ENCODE assay signal across 26 mouse cellular contexts in the genomic region with DNA sequence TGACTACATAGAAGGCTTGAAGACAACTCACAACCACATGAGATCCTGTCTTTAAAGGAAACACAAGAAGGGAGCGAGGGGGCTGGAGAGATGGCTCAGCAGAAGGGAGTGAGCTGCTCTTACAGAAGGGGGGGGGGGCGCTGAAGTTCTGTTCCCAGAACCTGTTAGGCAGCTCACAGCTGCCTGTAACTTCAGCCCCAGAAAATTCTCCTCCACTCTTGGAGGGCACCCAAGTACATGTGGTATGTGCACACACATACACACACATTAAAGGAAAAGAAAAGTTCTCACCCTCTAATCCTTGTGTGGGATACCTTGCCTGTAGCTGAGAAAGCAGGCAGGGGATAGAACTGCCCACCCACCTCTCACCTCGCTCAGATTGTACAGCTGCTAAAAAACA. TPM values are rescaled to one million over a fixed set of nuclear protein-coding genes. Genes with fewer than 3 reads are reported as not detected.
DNase-seq lines count a peak whose midpoint lies in the region; ATAC-seq and TF ChIP-seq lines count a peak whose summit lies in the region.
"Had no signal": no experiment of that assay in that cellular context is flagged by ENCODE, and none has a peak within 500 bp of the region (broad histone marks: within the 10 kb centered on the region; RNA-seq: fewer than 3 reads in every experiment).

No protein-coding gene starts in this region.

- no peak overlapping the region for H3K9ac ChIP-seq in embryonic facial prominence, embryonic 13.5 days
- H3K9ac ChIP-seq in lung, embryonic 16.5 days (ENCODE audit: low read length), result 0 out of 2 replicates have a peak overlapping the region, but pooled peaks have one; percentile 31
- no peak overlapping the region for H3K9ac ChIP-seq in embryonic facial prominence, embryonic 15.5 days
- no peak overlapping the region for H3K9ac ChIP-seq in hindbrain, postnatal 0 days (replicated peaks; ENCODE audit: low read length)
- H3K9ac ChIP-seq: forebrain, embryonic 13.5 days; heart, embryonic 13.5 days; hindbrain, embryonic 14.5 days; intestine, embryonic 15.5 days; neural tube, embryonic 15.5 days had no signal

- H3K27ac ChIP-seq in embryonic facial prominence, embryonic 13.5 days, result peak overlapping the region; percentile 18; the same call in 1 of the 2 replicates
- H3K27ac ChIP-seq in embryonic facial prominence, embryonic 10.5 days (replicated peaks), result no peak overlapping the region
- peak overlapping the region; percentile 80 for H3K27ac ChIP-seq in lung, embryonic 16.5 days (ENCODE audit: low read length)
- H3K27ac ChIP-seq in embryonic facial prominence, embryonic 15.5 days (replicated peaks), result peak overlapping the region; percentile 45; the same call in 1 of the 2 replicates
- H3K27ac ChIP-seq in hindbrain, postnatal 0 days, result no peak overlapping the region
- H3K27ac ChIP-seq: forebrain, embryonic 13.5 days; heart, embryonic 13.5 days; hindbrain, embryonic 14.5 days; intestine, embryonic 15.5 days; neural tube, embryonic 15.5 days had no signal

- H3K27me3 ChIP-seq in embryonic facial prominence, embryonic 13.5 days, result no peaks in the 10 kb centered on the region
- no peaks in the 10 kb centered on the region for H3K27me3 ChIP-seq in embryonic facial prominence, embryonic 10.5 days (replicated peaks; ENCODE audit: low read depth, poor library complexity, severe bottlenecking)
- H3K27me3 ChIP-seq in lung, embryonic 16.5 days (ENCODE audit: control insufficient read depth, insufficient read depth, low read depth, low read length), result no peaks in the 10 kb centered on the region
- H3K27me3 ChIP-seq in embryonic facial prominence, embryonic 15.5 days, result no peaks in the 10 kb centered on the region
- H3K27me3 ChIP-seq in hindbrain, postnatal 0 days (ENCODE audit: insufficient read depth, low read length), result no peaks in the 10 kb centered on the region
- H3K27me3 ChIP-seq: forebrain, embryonic 13.5 days; heart, embryonic 13.5 days; intestine, embryonic 15.5 days; neural tube, embryonic 15.5 days had no signal

- no peak for TF ChIP-seq CTCF in lung, adult 2 months (IDR thresholded peaks at IDR 0.05; ENCODE audit: insufficient read depth, low read length)
- TF ChIP-seq CTCF in hindbrain, postnatal 0 days (IDR thresholded peaks at IDR 0.05; ENCODE audit: low read depth), result no peak

- TF ChIP-seq POLR2A in lung, adult 2 months (IDR thresholded peaks at IDR 0.05; ENCODE audit: borderline replicate concordance, extremely low read depth, low read depth, low read length), result no peak

- WGBS in embryonic facial prominence, embryonic 13.5 days, result 59% methylated on average over 3 of the region's 3 CpGs
- WGBS in embryonic facial prominence, embryonic 10.5 days, result 71% methylated on average over 3 of the region's 3 CpGs
- WGBS in lung, embryonic 16.5 days, result 59% methylated on average over 2 of the region's 3 CpGs
- 55% methylated on average over 3 of the region's 3 CpGs for WGBS in lung, adult 2 months
- WGBS in embryonic facial prominence, embryonic 15.5 days, result 48% methylated on average over 3 of the region's 3 CpGs
- 68% methylated on average over 3 of the region's 3 CpGs for WGBS in hindbrain, postnatal 0 days

- peaks cover 12% of the 10 kb centered on the region; the same call in 1 of the 2 replicates for H3K4me1 ChIP-seq in embryonic facial prominence, embryonic 13.5 days
- peaks cover 6% of the 10 kb centered on the region; the same call in 1 of the 2 replicates for H3K4me1 ChIP-seq in embryonic facial prominence, embryonic 10.5 days
- H3K4me1 ChIP-seq in lung, embryonic 16.5 days (replicated peaks; ENCODE audit: control insufficient read depth, insufficient read depth, low read length), result peaks cover 3% of the 10 kb centered on the region; the same call in 1 of the 2 replicates
- H3K4me1 ChIP-seq in lung, adult 2 months (ENCODE audit: control insufficient read depth, insufficient read depth, low read length), result peaks cover 5% of the 10 kb centered on the region; the same call in 1 of the 2 replicates
- H3K4me1 ChIP-seq in embryonic facial prominence, embryonic 15.5 days, result peaks cover 16% of the 10 kb centered on the region; the same call in 1 of the 2 replicates
- H3K4me1 ChIP-seq in hindbrain, postnatal 0 days (ENCODE audit: insufficient read depth, low read length), result no peaks in the 10 kb centered on the region
- H3K4me1 ChIP-seq: forebrain, embryonic 13.5 days; intestine, embryonic 15.5 days; neural tube, embryonic 15.5 days had no signal

- H3K4me2 ChIP-seq in embryonic facial prominence, embryonic 13.5 days, result no peak overlapping the region
- no peak overlapping the region for H3K4me2 ChIP-seq in lung, embryonic 16.5 days (ENCODE audit: low read depth, low read length)
- no peak overlapping the region for H3K4me2 ChIP-seq in embryonic facial prominence, embryonic 15.5 days (replicated peaks)
- no peak overlapping the region for H3K4me2 ChIP-seq in hindbrain, postnatal 0 days (ENCODE audit: low read depth, low read length)
- H3K4me2 ChIP-seq: forebrain, embryonic 13.5 days; heart, embryonic 13.5 days; hindbrain, embryonic 14.5 days; intestine, embryonic 15.5 days; neural tube, embryonic 15.5 days had no signal

- H3K4me3 ChIP-seq in embryonic facial prominence, embryonic 13.5 days, result no peak overlapping the region
- H3K4me3 ChIP-seq in embryonic facial prominence, embryonic 10.5 days, result no peak overlapping the region
- no peak overlapping the region for H3K4me3 ChIP-seq in lung, embryonic 16.5 days (ENCODE audit: low read length)
- no peak overlapping the region for H3K4me3 ChIP-seq in lung, adult 2 months (replicated peaks; ENCODE audit: extremely low read depth, low read depth, low read length)
- H3K4me3 ChIP-seq in embryonic facial prominence, embryonic 15.5 days (replicated peaks), result no peak overlapping the region
- H3K4me3 ChIP-seq in hindbrain, postnatal 0 days (ENCODE audit: low read length), result no peak overlapping the region
- H3K4me3 ChIP-seq: forebrain, embryonic 13.5 days; heart, embryonic 13.5 days; intestine, embryonic 15.5 days; neural tube, embryonic 15.5 days had no signal

- H3K9me3 ChIP-seq in embryonic facial prominence, embryonic 13.5 days, result no peaks in the 10 kb centered on the region
- H3K9me3 ChIP-seq in embryonic facial prominence, embryonic 10.5 days, result no peaks in the 10 kb centered on the region
- no peaks in the 10 kb centered on the region for H3K9me3 ChIP-seq in lung, embryonic 16.5 days (ENCODE audit: control insufficient read depth, low read length)
- no peaks in the 10 kb centered on the region for H3K9me3 ChIP-seq in embryonic facial prominence, embryonic 15.5 days (replicated peaks)
- no peaks in the 10 kb centered on the region for H3K9me3 ChIP-seq in hindbrain, postnatal 0 days (ENCODE audit: low read length)
- H3K9me3 ChIP-seq: forebrain, embryonic 13.5 days; G1E; heart, embryonic 13.5 days; intestine, embryonic 15.5 days; neural tube, embryonic 15.5 days had no signal

- no peaks in the 10 kb centered on the region for H3K36me3 ChIP-seq in embryonic facial prominence, embryonic 13.5 days
- H3K36me3 ChIP-seq in embryonic facial prominence, embryonic 10.5 days (replicated peaks), result no peaks in the 10 kb centered on the region
- H3K36me3 ChIP-seq in lung, embryonic 16.5 days (ENCODE audit: control insufficient read depth, insufficient read depth, low read length), result no peaks in the 10 kb centered on the region
- H3K36me3 ChIP-seq in embryonic facial prominence, embryonic 15.5 days, result no peaks in the 10 kb centered on the region
- H3K36me3 ChIP-seq in hindbrain, postnatal 0 days (ENCODE audit: insufficient read depth, low read length), result no peaks in the 10 kb centered on the region
- H3K36me3 ChIP-seq: heart, embryonic 13.5 days; intestine, embryonic 15.5 days; neural tube, embryonic 15.5 days had no signal

- ATAC-seq in embryonic facial prominence, embryonic 13.5 days (ENCODE audit: insufficient number of reproducible peaks, insufficient read depth, low FRiP score, low TSS enrichment, low read depth), result no peak
- ATAC-seq in lung, embryonic 16.5 days (ENCODE audit: low read depth), result peak; percentile 76
- peak; percentile 74 for ATAC-seq in embryonic facial prominence, embryonic 15.5 days (ENCODE audit: insufficient number of reproducible peaks, low FRiP score, low TSS enrichment, low read depth)
- ATAC-seq in hindbrain, postnatal 0 days, result no peak
- ATAC-seq: activated CD4-positive, CD25-positive, alpha-beta regulatory T cell, adult 4 months; forebrain, embryonic 13.5 days; intestine, embryonic 15.5 days; midbrain, embryonic 16.5 days had no signal

- no peak for DNase-seq in embryonic facial prominence, embryonic 10.5 days (ENCODE audit: low spot score)
- no peak for DNase-seq in lung, adult 2 months
- DNase-seq in lung, postnatal 25 days (ENCODE audit: low spot score), result peak; percentile 27
- no peak for DNase-seq in spleen, postnatal 10 days (ENCODE audit: low spot score in 2 of 2)
- DNase-seq in hindbrain, postnatal 0 days (ENCODE audit: low spot score), result no peak
- DNase-seq: adrenal gland, postnatal 10 days; cerebellum, adult 11 months; cerebellum, postnatal 14 days; gastrocnemius, postnatal 14 days; heart, adult 18-20 months; kidney, adult 9 months; kidney, postnatal 4 days; layer of hippocampus, adult 9-11 months; right cerebral cortex, postnatal 14 days; spleen, adult 18-20 months had no signal

RNA-seq across cellular contexts. Expression of a gene that starts 52.3 kb away (rescaled TPM):
- 359 and 377 TPM in 2 replicates for polyA plus RNA-seq in embryonic facial prominence, embryonic 13.5 days (2015; fragmentation: Nextera tagmentation; extraction: Ambion mirVana)
- 325 and 335 TPM in 2 replicates for polyA plus RNA-seq in embryonic facial prominence, embryonic 10.5 days (2016; fragmentation: Nextera tagmentation; extraction: Ambion mirVana)
- 258 and 277 TPM in 2 replicates for polyA plus RNA-seq in lung, embryonic 16.5 days (2015; fragmentation: Nextera tagmentation; extraction: Ambion mirVana)
- 202 and 229 TPM in 2 replicates for polyA plus RNA-seq in lung, adult 2 months (2012; rRNA removed)
- 552 and 575 TPM in 2 replicates for polyA plus RNA-seq in embryonic facial prominence, embryonic 15.5 days (2015; fragmentation: Nextera tagmentation; extraction: Ambion mirVana)
- 55.0 and 63.4 TPM in 2 replicates for total RNA-seq in hindbrain, postnatal 0 days (2014; rRNA removed)
- polyA plus RNA-seq in hindbrain, postnatal 0 days (2015; fragmentation: Nextera tagmentation; extraction: Ambion mirVana), result 69.3 and 71.5 TPM in 2 replicates

RNA-seq across cellular contexts. Expression of a gene that starts 54.1 kb away (rescaled TPM):
- polyA plus RNA-seq in embryonic facial prominence, embryonic 13.5 days (2015; fragmentation: Nextera tagmentation; extraction: Ambion mirVana), result 23.0 and 26.6 TPM in 2 replicates
- polyA plus RNA-seq in embryonic facial prominence, embryonic 10.5 days (2016; fragmentation: Nextera tagmentation; extraction: Ambion mirVana), result 43.8 and 44.7 TPM in 2 replicates
- polyA plus RNA-seq in lung, embryonic 16.5 days (2015; fragmentation: Nextera tagmentation; extraction: Ambion mirVana), result 17.0 and 19.4 TPM in 2 replicates
- polyA plus RNA-seq in lung, adult 2 months (2012; rRNA removed), result 7.4 and 9.8 TPM in 2 replicates
- polyA plus RNA-seq in embryonic facial prominence, embryonic 15.5 days (2015; fragmentation: Nextera tagmentation; extraction: Ambion mirVana), result 23.9 and 24.6 TPM in 2 replicates
- total RNA-seq in hindbrain, postnatal 0 days (2014; rRNA removed), result 20.2 and 25.7 TPM in 2 replicates
- polyA plus RNA-seq in hindbrain, postnatal 0 days (2015; fragmentation: Nextera tagmentation; extraction: Ambion mirVana), result 25.3 and 27.1 TPM in 2 replicates

RNA-seq across cellular contexts. Expression of a gene that starts 54.2 kb away (rescaled TPM):
- polyA plus RNA-seq in embryonic facial prominence, embryonic 13.5 days (2015; fragmentation: Nextera tagmentation; extraction: Ambion mirVana), result 52.9 and 60.1 TPM in 2 replicates
- 46.7 and 48.9 TPM in 2 replicates for polyA plus RNA-seq in embryonic facial prominence, embryonic 10.5 days (2016; fragmentation: Nextera tagmentation; extraction: Ambion mirVana)
- 50.1 and 51.6 TPM in 2 replicates for polyA plus RNA-seq in lung, embryonic 16.5 days (2015; fragmentation: Nextera tagmentation; extraction: Ambion mirVana)
- polyA plus RNA-seq in lung, adult 2 months (2012; rRNA removed), result 20.0 and 27.3 TPM in 2 replicates
- 51.9 and 55.2 TPM in 2 replicates for polyA plus RNA-seq in embryonic facial prominence, embryonic 15.5 days (2015; fragmentation: Nextera tagmentation; extraction: Ambion mirVana)
- 27.9 and 40.9 TPM in 2 replicates for total RNA-seq in hindbrain, postnatal 0 days (2014; rRNA removed)
- polyA plus RNA-seq in hindbrain, postnatal 0 days (2015; fragmentation: Nextera tagmentation; extraction: Ambion mirVana), result 27.3 and 27.9 TPM in 2 replicates

RNA-seq across cellular contexts. Expression of a gene that starts 54.2 kb away (rescaled TPM):
- polyA plus RNA-seq in embryonic facial prominence, embryonic 13.5 days (2015; fragmentation: Nextera tagmentation; extraction: Ambion mirVana), result 0.96 and 2.4 TPM in 2 replicates
- 1.6 and 2.4 TPM in 2 replicates for polyA plus RNA-seq in embryonic facial prominence, embryonic 10.5 days (2016; fragmentation: Nextera tagmentation; extraction: Ambion mirVana)
- polyA plus RNA-seq in lung, embryonic 16.5 days (2015; fragmentation: Nextera tagmentation; extraction: Ambion mirVana), result 1.8 and 2.2 TPM in 2 replicates
- polyA plus RNA-seq in lung, adult 2 months (2012; rRNA removed), result 0.45 and 0.52 TPM in 2 replicates
- polyA plus RNA-seq in embryonic facial prominence, embryonic 15.5 days (2015; fragmentation: Nextera tagmentation; extraction: Ambion mirVana), result 1.6 TPM in 2 replicates
- 4.6 and 4.8 TPM in 2 replicates for total RNA-seq in hindbrain, postnatal 0 days (2014; rRNA removed)
- polyA plus RNA-seq in hindbrain, postnatal 0 days (2015; fragmentation: Nextera tagmentation; extraction: Ambion mirVana), result 1.2 and 1.6 TPM in 2 replicates

RNA-seq across cellular contexts. Expression of a gene that starts 55.1 kb away (rescaled TPM):
- 34.1 and 38.1 TPM in 2 replicates for polyA plus RNA-seq in embryonic facial prominence, embryonic 13.5 days (2015; fragmentation: Nextera tagmentation; extraction: Ambion mirVana)
- polyA plus RNA-seq in embryonic facial prominence, embryonic 10.5 days (2016; fragmentation: Nextera tagmentation; extraction: Ambion mirVana), result 32.0 and 35.3 TPM in 2 replicates
- 30.5 and 30.9 TPM in 2 replicates for polyA plus RNA-seq in lung, embryonic 16.5 days (2015; fragmentation: Nextera tagmentation; extraction: Ambion mirVana)
- 25.7 and 32.2 TPM in 2 replicates for polyA plus RNA-seq in lung, adult 2 months (2012; rRNA removed)
- polyA plus RNA-seq in embryonic facial prominence, embryonic 15.5 days (2015; fragmentation: Nextera tagmentation; extraction: Ambion mirVana), result 30.0 and 32.4 TPM in 2 replicates
- total RNA-seq in hindbrain, postnatal 0 days (2014; rRNA removed), result 17.9 and 22.2 TPM in 2 replicates
- 11.8 and 12.3 TPM in 2 replicates for polyA plus RNA-seq in hindbrain, postnatal 0 days (2015; fragmentation: Nextera tagmentation; extraction: Ambion mirVana)

Comparison
In these comparisons a context has a peak if more than half of its experiments do, and no peak if none do; other contexts are left out.
1. ATAC-seq: peak in lung, embryonic 16.5 days (single experiment) and embryonic facial prominence, embryonic 15.5 days (single experiment); none in embryonic facial prominence, embryonic 13.5 days (single experiment) and hindbrain, postnatal 0 days (single experiment).
2. H3K27ac ChIP-seq: peak in embryonic facial prominence, embryonic 13.5 days (single experiment), lung, embryonic 16.5 days (single experiment) and embryonic facial prominence, embryonic 15.5 days (single experiment); none in embryonic facial prominence, embryonic 10.5 days (single experiment) and hindbrain, postnatal 0 days (single experiment).